Mouse (Mus musculus) kidney, postnatal 0 days (tissue): ENCODE results near the gene Wdr66. TPM values are rescaled to one million over a fixed set of nuclear protein-coding genes. Genes with fewer than 3 reads are reported as not detected.

Source experiments
- ATAC-seq: fragments of 200-750 bp; cut with Nextera tagmentation; replicated peaks from 2 replicates; pipeline ENCODE4 v1.8.0; 2017; ENCODE audit warnings: low read depth, moderate number of reproducible peaks, moderate TSS enrichment, moderate library complexity; ENCODE audit not compliant: low FRiP score
- DNase-seq: peaks from one replicate; pipeline ENCODE4 v3.0.0-alpha.2; 2016; ENCODE audit warnings: low spot score
- H3K27ac ChIP-seq: fragments of 300-500 bp; sonication (generic); 2 replicates; pipeline ENCODE4 v1.5.1; 2014; ENCODE audit warnings: mild to moderate bottlenecking
- H3K27me3 ChIP-seq: fragments of 300-500 bp; sonication (generic); 2 replicates; pipeline ENCODE4 v1.6.1; 2014; ENCODE audit warnings: low read length, mixed read lengths; ENCODE audit not compliant: insufficient read depth
- H3K36me3 ChIP-seq: fragments of 300-500 bp; sonication (generic); 2 replicates; pipeline ENCODE4 v1.6.1; 2014; ENCODE audit warnings: low read length, mixed read lengths; ENCODE audit not compliant: insufficient read depth
- H3K4me1 ChIP-seq: fragments of 300-500 bp; sonication (generic); replicated peaks from 2 replicates; pipeline ENCODE4 v1.6.1; 2014; ENCODE audit warnings: antibody characterized with exemption, low read length, mixed read lengths; ENCODE audit not compliant: insufficient read depth
- H3K4me2 ChIP-seq: fragments of 300-500 bp; sonication (generic); 2 replicates; pipeline ENCODE4 v1.6.1; 2014; ENCODE audit warnings: mild to moderate bottlenecking, low read length, moderate library complexity, mixed read lengths
- H3K4me3 ChIP-seq: fragments of 300-500 bp; sonication (generic); replicated peaks from 2 replicates; pipeline ENCODE4 v1.5.1; 2014; ENCODE audit warnings: low read depth, low read length
- H3K9ac ChIP-seq: fragments of 300-500 bp; sonication (generic); 2 replicates; pipeline ENCODE4 v1.6.1; 2014; ENCODE audit warnings: low read depth, low read length
- H3K9me3 ChIP-seq: fragments of 300-500 bp; sonication (generic); replicated peaks from 2 replicates; pipeline ENCODE4 v1.6.1; 2016; ENCODE audit warnings: low read length, inconsistent platforms, mixed read lengths
- CTCF ChIP-seq: IDR thresholded peaks from 2 replicates; pipeline ENCODE4 v1.5.1; 2016; ENCODE audit warnings: antibody characterized with exemption, low read depth, mild to moderate bottlenecking, moderate library complexity
- WGBS: fragments of 180-500 bp; shearing (Covaris S2); extraction: QIAGEN DNeasy Blood & Tissue Kit; methylation state at CpG from one replicate; pipeline ENCODE4 v1.1.7; 2014; 5-methylcytosine and 5-hydroxymethylcytosine counted together
- polyA plus RNA-seq: library from polyadenylated mRNA; unstranded; fragments of >200 nt; fragmentation: Nextera tagmentation; extraction: Ambion mirVana; gene quantifications from 2 replicates; pipeline ENCODE4 v1.2.1, GENCODE M21; 2015

The Wdr66 gene
- polyA plus RNA-seq, 1 experiment from 2014 or later = 1.6 TPM

GRCm38 (mm10) chr5:123266909-123267308 lies 15.0 kb downstream of the Wdr66 start:
- WGBS = 84% methylated on average over 3 of the region's 3 CpGs
- H3K4me3 ChIP-seq = no peak overlapping the region
- no peak overlapping the region for H3K27ac ChIP-seq

GRCm38 (mm10) chr5:123268477-123269474 lies 16.9 kb downstream of the Wdr66 start:
- 0 out of 2 replicates have a peak, but pooled peaks have one; percentile 7 for TF ChIP-seq CTCF
- no peaks in the 10 kb centered on the region for H3K4me1 ChIP-seq
- WGBS = 73% methylated on average over 28 of the region's 28 CpGs
- H3K27ac ChIP-seq = no peak overlapping the region
- H3K9me3 ChIP-seq = no peaks in the 10 kb centered on the region
- DNase-seq (no peak), ATAC-seq (no peak)
- no peaks in the 10 kb centered on the region for H3K36me3 ChIP-seq
- H3K4me2 ChIP-seq = no peak overlapping the region
- no peak overlapping the region for H3K4me3 ChIP-seq
- H3K9ac ChIP-seq = no peak overlapping the region
- no peaks in the 10 kb centered on the region for H3K27me3 ChIP-seq

More at GRCm38 (mm10) chr5:123266909-123267308, 15.0 kb downstream of the Wdr66 start:
- Histone ChIP-seq H3K36me3 (no peaks in the 10 kb centered on the region), H3K9ac (no peak overlapping the region), H3K4me2 (no peak overlapping the region), H3K4me1 (no peaks in the 10 kb centered on the region), H3K9me3 (no peaks in the 10 kb centered on the region), H3K27me3 (no peaks in the 10 kb centered on the region)
- ATAC-seq (no peak), DNase-seq (no peak)
- TF ChIP-seq CTCF = peak; percentile 43

- Histone ChIP-seq H3K9me3 (no peaks in the 10 kb centered on the region), H3K36me3 (no peaks in the 10 kb centered on the region), H3K4me1 (no peaks in the 10 kb centered on the region), H3K27ac (no peak overlapping the region), H3K27me3 (no peaks in the 10 kb centered on the region), H3K4me3 (no peak overlapping the region), H3K4me2 (no peak overlapping the region), H3K9ac (no peak overlapping the region)
- ATAC-seq (no peak), DNase-seq (no peak)
- WGBS = 34% methylated on average over 11 of the region's 11 CpGs
- no peak for TF ChIP-seq CTCF
Observed at GRCm38 (mm10) chr5:123270917-123271316, 19.0 kb downstream of the Wdr66 start.

DNA sequence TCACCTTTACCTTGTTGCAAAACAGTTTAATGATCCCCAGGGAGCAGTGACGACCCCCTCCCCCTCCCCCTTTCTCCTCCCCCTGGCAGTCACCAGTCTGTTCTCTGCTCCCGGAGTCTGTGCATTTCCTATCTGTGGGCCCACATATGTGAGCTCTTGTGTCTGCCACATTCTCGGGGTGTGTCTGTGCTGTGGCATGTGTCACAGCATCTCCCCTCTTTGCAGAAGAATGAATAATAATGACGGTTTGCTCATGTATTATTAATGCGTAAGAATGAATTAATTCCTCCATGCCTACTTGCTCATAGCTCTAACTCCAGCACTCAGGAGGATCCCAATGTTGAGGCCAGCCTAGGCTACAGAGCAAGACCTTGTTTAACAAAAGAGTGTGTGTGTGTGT lies 21.0 kb downstream of the Wdr66 start:
- Histone ChIP-seq H3K27me3 (no peaks in the 10 kb centered on the region), H3K4me3 (no peak overlapping the region), H3K27ac (no peak overlapping the region), H3K4me2 (no peak overlapping the region), H3K9me3 (no peaks in the 10 kb centered on the region), H3K4me1 (no peaks in the 10 kb centered on the region), H3K9ac (no peak overlapping the region), H3K36me3 (no peaks in the 10 kb centered on the region)
- WGBS = 72% methylated on average over 5 of the region's 5 CpGs
- no peak for ATAC-seq
- DNase-seq = no peak
- no peak for TF ChIP-seq CTCF

DNA sequence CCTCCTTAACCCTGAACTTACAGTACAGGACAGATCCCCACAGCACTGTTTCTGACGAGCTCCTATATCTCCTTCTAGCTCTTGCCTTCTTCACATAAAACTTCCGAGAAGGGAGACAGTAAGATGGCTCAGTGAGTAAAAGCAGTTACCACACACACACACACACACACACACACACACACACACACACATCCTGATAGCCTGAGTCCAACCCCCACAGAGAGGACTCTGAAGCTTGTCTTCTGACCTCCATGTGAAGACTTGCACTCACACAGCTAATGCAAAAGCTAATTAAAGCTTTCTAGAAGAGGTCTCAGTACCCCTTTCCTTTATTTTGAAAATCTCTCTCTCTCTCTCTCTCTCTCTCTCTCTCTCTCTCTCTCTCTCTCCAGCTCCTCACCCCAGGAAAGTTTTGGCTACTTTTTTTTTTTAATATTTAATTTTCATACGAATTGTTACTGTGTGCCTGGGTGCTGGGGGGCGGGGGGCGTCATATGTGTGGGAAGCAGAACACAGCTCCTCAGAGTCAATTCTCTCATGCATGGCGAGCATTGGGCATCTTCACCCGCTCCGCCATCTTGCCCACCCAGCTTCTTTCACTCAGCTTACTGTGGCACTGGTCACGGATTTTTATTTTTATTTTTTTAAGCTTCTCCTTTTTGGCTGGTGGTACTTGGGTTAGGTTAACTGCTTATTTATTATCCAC lies 24.9 kb downstream of the Wdr66 start:
- Histone ChIP-seq H3K9ac (no peak overlapping the region), H3K36me3 (no peaks in the 10 kb centered on the region), H3K9me3 (no peaks in the 10 kb centered on the region), H3K4me3 (no peak overlapping the region), H3K27ac (no peak overlapping the region), H3K27me3 (no peaks in the 10 kb centered on the region), H3K4me1 (no peaks in the 10 kb centered on the region), H3K4me2 (no peak overlapping the region)
- TF ChIP-seq CTCF = no peak
- 65% methylated on average over 9 of the region's 9 CpGs for WGBS
- ATAC-seq = no peak
- no peak for DNase-seq

DNA sequence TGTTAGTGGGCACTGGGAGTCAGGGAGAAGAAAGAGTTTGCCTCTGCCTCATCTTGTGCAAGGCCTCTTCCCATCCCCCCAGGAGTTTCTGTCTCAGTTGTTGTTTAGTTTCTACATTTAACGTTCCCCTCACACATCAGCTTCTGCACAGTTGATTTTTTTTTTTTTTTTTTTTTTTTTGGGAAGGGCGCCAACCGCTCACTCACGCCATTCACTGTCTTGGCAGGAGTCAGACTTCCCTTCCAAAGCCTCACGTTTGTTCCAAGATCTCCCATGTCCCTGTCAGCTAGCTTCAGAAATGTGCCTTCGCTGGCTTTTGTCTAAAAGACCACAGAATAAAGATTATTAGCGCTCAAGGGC lies 25.4 kb downstream of the Wdr66 start:
- H3K27me3 ChIP-seq = no peaks in the 10 kb centered on the region
- DNase-seq = no peak
- WGBS = 61% methylated on average over 7 of the region's 7 CpGs
- ATAC-seq = no peak
- no peak overlapping the region for H3K4me3 ChIP-seq
- H3K9ac ChIP-seq = no peak overlapping the region
- no peak overlapping the region for H3K4me2 ChIP-seq
- no peak overlapping the region for H3K27ac ChIP-seq
- no peak for TF ChIP-seq CTCF
- no peaks in the 10 kb centered on the region for H3K4me1 ChIP-seq
- no peaks in the 10 kb centered on the region for H3K36me3 ChIP-seq
- no peaks in the 10 kb centered on the region for H3K9me3 ChIP-seq
